Mouse (Mus musculus) lung, embryonic 16.5 days (tissue): ENCODE data around the gene Mocs3. TPM values are rescaled to one million over a fixed set of nuclear protein-coding genes. Genes with fewer than 3 reads are reported as not detected.

Experiments
- ATAC-seq: fragments of 200-750 bp; cut with Nextera tagmentation; 2 replicates; pipeline ENCODE4 v1.8.0; 2017; ENCODE audit warnings: low read depth, mild to moderate bottlenecking, moderate library complexity
- H3K27ac ChIP-seq: fragments of 300-500 bp; sonication (generic); 2 replicates; pipeline ENCODE4 v1.5.1; 2014; ENCODE audit warnings: mild to moderate bottlenecking, control low read depth, low read length
- H3K27me3 ChIP-seq: fragments of 300-500 bp; sonication (generic); 2 replicates; pipeline ENCODE4 v1.6.1; 2014; ENCODE audit warnings: low read depth, low read length, mixed read lengths; ENCODE audit not compliant: control insufficient read depth, insufficient read depth
- H3K36me3 ChIP-seq: fragments of 300-500 bp; sonication (generic); 2 replicates; pipeline ENCODE4 v1.6.1; 2014; ENCODE audit warnings: low read length; ENCODE audit not compliant: control insufficient read depth, insufficient read depth
- H3K4me1 ChIP-seq: fragments of 300-500 bp; sonication (generic); replicated peaks from 2 replicates; pipeline ENCODE4 v1.6.1; 2014; ENCODE audit warnings: low read length, mixed read lengths; ENCODE audit not compliant: control insufficient read depth, insufficient read depth
- H3K4me2 ChIP-seq: fragments of 300-500 bp; sonication (generic); 2 replicates; pipeline ENCODE4 v1.6.1; 2014; ENCODE audit warnings: low read depth, low read length, control low read depth
- H3K4me3 ChIP-seq: fragments of 300-500 bp; sonication (generic); 2 replicates; pipeline ENCODE4 v1.5.1; 2014; ENCODE audit warnings: mild to moderate bottlenecking, low read length, control low read depth
- H3K9ac ChIP-seq: fragments of 300-500 bp; sonication (generic); 2 replicates; pipeline ENCODE4 v1.6.1; 2014; ENCODE audit warnings: low read length, control low read depth
- H3K9me3 ChIP-seq: fragments of 300-500 bp; sonication (generic); 2 replicates; pipeline ENCODE4 v1.6.1; 2016; ENCODE audit warnings: low read length; ENCODE audit not compliant: control insufficient read depth
- WGBS: fragments of 180-500 bp; shearing (Covaris S2); extraction: QIAGEN DNeasy Blood & Tissue Kit; methylation state at CpG from one replicate; pipeline ENCODE4 v1.1.7; 2014; 5-methylcytosine and 5-hydroxymethylcytosine counted together
- polyA plus RNA-seq: library from polyadenylated mRNA; unstranded; fragments of >200 nt; fragmentation: Nextera tagmentation; extraction: Ambion mirVana; gene quantifications from 2 replicates; pipeline ENCODE4 v1.2.1, GENCODE M21; 2015

The Mocs3 gene
- polyA plus RNA-seq, 1 experiment from 2014 or later: 4.6 TPM

- Histone ChIP-seq H3K27me3 (no peaks in the 10 kb centered on the region), H3K27ac (peak overlapping the region; percentile 98), H3K9me3 (peaks cover 3% of the 10 kb centered on the region), H3K4me1 (peaks cover 18% of the 10 kb centered on the region), H3K4me2 (peak overlapping the region; percentile 86), H3K36me3 (peaks cover 21% of the 10 kb centered on the region), H3K4me3 (peak overlapping the region; percentile 94), H3K9ac (peak overlapping the region; percentile 100)
- peak; percentile 7 for ATAC-seq
- under 1% methylated on average over 38 of the region's 49 CpGs for WGBS
Observed at GRCm38 (mm10) chr2:168205681-168206631, 24.5 kb upstream of the Mocs3 start.

GRCm38 (mm10) chr2:168206725-168207644, 23.4 kb upstream of the Mocs3 start, which contains the start of gene Adnp:
TSS of gene Adnp (minus strand) at chr2:168207112.
- ATAC-seq: peak; percentile 91
- Histone ChIP-seq H3K4me2 (peak within 1 kb of the TSS; percentile 86), H3K27me3 (no peaks in the 10 kb centered on the region), H3K4me1 (peaks cover 12% of the 10 kb centered on the region), H3K9ac (peak within 1 kb of the TSS; percentile 100), H3K9me3 (peaks cover 3% of the 10 kb centered on the region), H3K27ac (peak within 1 kb of the TSS; percentile 98), H3K4me3 (peak within 1 kb of the TSS; percentile 94), H3K36me3 (peaks cover 29% of the 10 kb centered on the region)
- WGBS: under 1% methylated on average over 44 of the region's 89 CpGs

GRCm38 (mm10) chr2:168207883-168208282, 22.5 kb upstream of the Mocs3 start:
- peak overlapping the region; percentile 98 for H3K27ac ChIP-seq
- H3K4me3 ChIP-seq: no peak overlapping the region
- H3K4me2 ChIP-seq: no peak overlapping the region
- H3K9ac ChIP-seq: no peak overlapping the region
- no peak for ATAC-seq
- H3K9me3 ChIP-seq: peaks cover 3% of the 10 kb centered on the region
- no peaks in the 10 kb centered on the region for H3K27me3 ChIP-seq
- peaks cover 12% of the 10 kb centered on the region; the same call in 1 of the 2 replicates for H3K4me1 ChIP-seq
- peaks cover 34% of the 10 kb centered on the region for H3K36me3 ChIP-seq
- 93% methylated on average over 3 of the region's 3 CpGs for WGBS

- Histone ChIP-seq H3K4me3 (no peak overlapping the region), H3K9me3 (no peaks in the 10 kb centered on the region), H3K27ac (no peak overlapping the region), H3K9ac (no peak overlapping the region), H3K4me2 (no peak overlapping the region), H3K36me3 (peaks cover 53% of the 10 kb centered on the region), H3K4me1 (no peaks in the 10 kb centered on the region), H3K27me3 (no peaks in the 10 kb centered on the region)
- no peak for ATAC-seq
- WGBS: 56% methylated on average over 5 of the region's 5 CpGs
Observed at GRCm38 (mm10) chr2:168213788-168214397, 16.5 kb upstream of the Mocs3 start.

- Histone ChIP-seq H3K27ac (no peak overlapping the region), H3K4me3 (no peak overlapping the region), H3K4me2 (no peak overlapping the region), H3K36me3 (peaks cover 43% of the 10 kb centered on the region), H3K9ac (no peak overlapping the region), H3K4me1 (peaks cover 2% of the 10 kb centered on the region), H3K9me3 (no peaks in the 10 kb centered on the region), H3K27me3 (no peaks in the 10 kb centered on the region)
- ATAC-seq: no peak
- WGBS: 87% methylated on average over 6 of the region's 6 CpGs
Observed at GRCm38 (mm10) chr2:168223326-168223725, 7.1 kb upstream of the Mocs3 start.

GRCm38 (mm10) chr2:168229116-168230025, 1.1 kb upstream of the Mocs3 start:
- WGBS: 15% methylated on average over 41 of the region's 41 CpGs
- ATAC-seq: peak; percentile 18; the same call in 1 of the 2 replicates
- H3K9ac ChIP-seq: peak overlapping the region; percentile 77

GRCm38 (mm10) chr2:168230773-168231470, 500 bp downstream of the Mocs3 start:
- WGBS: 5% methylated on average over 69 of the region's 105 CpGs
- H3K27me3 ChIP-seq: no peaks in the 10 kb centered on the region
- peak overlapping the region; percentile 67 for H3K4me3 ChIP-seq
- H3K27ac ChIP-seq: peak overlapping the region; percentile 91
- H3K9me3 ChIP-seq: no peaks in the 10 kb centered on the region
- H3K9ac ChIP-seq: peak overlapping the region; percentile 77
- peaks cover 21% of the 10 kb centered on the region for H3K4me1 ChIP-seq
- peaks cover 9% of the 10 kb centered on the region; the same call in 1 of the 2 replicates for H3K36me3 ChIP-seq
- ATAC-seq: peak; percentile 55
- H3K4me2 ChIP-seq: peak overlapping the region; percentile 98

More at GRCm38 (mm10) chr2:168229116-168230025, 1.1 kb upstream of the Mocs3 start:
- Histone ChIP-seq H3K4me2 (peak overlapping the region; percentile 70), H3K27me3 (no peaks in the 10 kb centered on the region), H3K27ac (no peak overlapping the region), H3K4me3 (peak overlapping the region; percentile 67), H3K36me3 (peaks cover 18% of the 10 kb centered on the region), H3K9me3 (no peaks in the 10 kb centered on the region), H3K4me1 (peaks cover 21% of the 10 kb centered on the region)
